Mouse (Mus musculus): Measurements from ENCODE around the gene Olfr1466. TPM values are rescaled to one million over a fixed set of nuclear protein-coding genes. Genes with fewer than 3 reads are reported as not detected.

Gene Olfr1466
- total RNA-seq (2014; rRNA removed), result not detected in 2 replicates
- not detected in 2 replicates for polyA plus RNA-seq (2012; rRNA removed)

DNA sequence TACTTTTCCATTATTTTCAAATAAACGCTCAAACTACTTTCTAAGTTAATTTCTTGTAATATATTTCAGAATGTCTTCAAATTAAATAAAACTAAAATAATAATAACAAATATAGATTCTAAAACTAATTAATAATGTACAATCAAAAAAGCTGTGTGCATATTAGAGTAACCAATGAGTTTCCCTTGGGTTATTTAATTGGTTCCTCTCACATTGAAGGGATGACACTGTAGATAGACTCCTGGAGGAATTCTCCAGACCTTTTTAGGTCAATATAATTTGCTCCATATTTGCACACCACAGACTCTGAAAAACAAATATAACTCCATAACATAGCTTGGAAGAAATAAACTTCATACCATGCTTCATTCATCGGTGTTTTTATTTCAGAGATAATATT, at the start of gene Olfr1466:
TSS of gene Olfr1466 (plus strand) at position 301 of the 400 bp plus-strand sequence.
- no peaks in the 10 kb centered on the region for H3K36me3 ChIP-seq (ENCODE audit: control insufficient read depth, insufficient read depth, low read length)
- H3K4me3 ChIP-seq (ENCODE audit: insufficient read depth, low read depth, low read length), result no peak within 1 kb of the TSS
- no peak for DNase-seq (ENCODE audit: extremely low read depth, low read depth, low spot score)
- WGBS, result 85% methylated on average over 2 of the region's 2 CpGs
- no peak for TF ChIP-seq POLR2A (IDR thresholded peaks at IDR 0.05; ENCODE audit: extremely low read depth, insufficient read depth, low read length)
- no peak for TF ChIP-seq CTCF (IDR thresholded peaks at IDR 0.05; ENCODE audit: low read depth, low read length)
- no peak within 1 kb of the TSS for H3K27ac ChIP-seq (replicated peaks; ENCODE audit: insufficient read depth, low read depth, low read length)
- H3K9ac ChIP-seq (ENCODE audit: low read depth, low read length), result no peak within 1 kb of the TSS
- H3K79me2 ChIP-seq (ENCODE audit: control insufficient read depth, insufficient read depth, low read length), result no peaks in the 10 kb centered on the region
- no peaks in the 10 kb centered on the region for H3K27me3 ChIP-seq (ENCODE audit: control insufficient read depth, insufficient read depth, low read length)
- H3K4me1 ChIP-seq (ENCODE audit: control insufficient read depth, insufficient read depth, low read length), result no peaks in the 10 kb centered on the region

DNA sequence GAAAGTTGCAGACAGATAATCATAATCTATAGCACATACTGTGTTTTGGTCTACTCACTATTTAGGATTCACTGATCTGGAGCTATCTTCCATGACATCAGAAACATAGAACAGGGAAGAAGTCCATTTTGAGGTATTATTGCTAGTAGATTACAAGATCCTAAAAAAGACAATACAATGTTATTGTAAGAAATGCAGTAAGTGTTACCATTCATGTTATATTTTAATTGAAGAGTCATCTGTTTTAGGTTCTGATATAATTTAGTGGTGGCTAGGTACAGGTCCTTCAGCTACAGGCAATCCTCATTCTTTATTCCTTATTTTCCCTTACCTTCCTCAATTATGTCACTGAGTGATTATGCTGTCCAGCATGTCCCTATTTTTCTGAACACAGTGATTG, 23.2 kb upstream of the Olfr1466 start, which contains the start of gene Olfr1465:
TSS of gene Olfr1465 (minus strand) at position 101 of the 400 bp plus-strand sequence.
- Histone ChIP-seq H3K27ac (replicated peaks; ENCODE audit: insufficient read depth, low read depth, low read length) (no peak within 1 kb of the TSS), H3K4me3 (ENCODE audit: insufficient read depth, low read depth, low read length) (no peak within 1 kb of the TSS), H3K27me3 (ENCODE audit: control insufficient read depth, insufficient read depth, low read length) (no peaks in the 10 kb centered on the region), H3K79me2 (ENCODE audit: control insufficient read depth, insufficient read depth, low read length) (no peaks in the 10 kb centered on the region), H3K9ac (ENCODE audit: low read depth, low read length) (no peak within 1 kb of the TSS), H3K36me3 (ENCODE audit: control insufficient read depth, insufficient read depth, low read length) (no peaks in the 10 kb centered on the region), H3K4me1 (ENCODE audit: control insufficient read depth, insufficient read depth, low read length) (no peaks in the 10 kb centered on the region)
- no peak for DNase-seq (ENCODE audit: extremely low read depth, low read depth, low spot score)
- no peak for TF ChIP-seq POLR2A (IDR thresholded peaks at IDR 0.05; ENCODE audit: extremely low read depth, insufficient read depth, low read length)
- no peak for TF ChIP-seq CTCF (IDR thresholded peaks at IDR 0.05; ENCODE audit: low read depth, low read length)

DNA sequence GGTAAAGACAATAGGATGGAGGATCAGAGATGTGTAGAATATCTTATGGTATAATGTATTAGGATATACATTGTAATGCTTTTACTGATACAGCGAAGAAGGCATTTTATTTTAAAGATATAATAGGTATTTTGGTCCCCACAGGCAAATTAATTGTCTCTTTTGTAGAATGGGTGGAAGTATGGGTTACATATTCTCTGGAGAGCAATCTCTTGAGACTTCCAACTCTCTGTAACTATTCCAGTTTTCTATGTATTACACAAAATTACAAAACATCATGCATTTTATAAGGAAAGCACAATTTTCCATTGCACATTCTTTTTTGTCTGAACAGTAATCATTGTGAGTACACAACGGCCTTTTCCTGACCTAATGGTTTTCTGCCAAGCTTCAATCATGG, 23.3 kb downstream of the Olfr1466 start, which contains the start of gene Olfr1467:
TSS of gene Olfr1467 (plus strand) at position 301 of the 400 bp plus-strand sequence.
- Histone ChIP-seq H3K79me2 (ENCODE audit: control insufficient read depth, insufficient read depth, low read length) (no peaks in the 10 kb centered on the region), H3K27me3 (ENCODE audit: control insufficient read depth, insufficient read depth, low read length) (no peaks in the 10 kb centered on the region), H3K9ac (ENCODE audit: low read depth, low read length) (no peak within 1 kb of the TSS), H3K27ac (replicated peaks; ENCODE audit: insufficient read depth, low read depth, low read length) (no peak within 1 kb of the TSS), H3K36me3 (ENCODE audit: control insufficient read depth, insufficient read depth, low read length) (no peaks in the 10 kb centered on the region), H3K4me1 (ENCODE audit: control insufficient read depth, insufficient read depth, low read length) (no peaks in the 10 kb centered on the region), H3K4me3 (ENCODE audit: insufficient read depth, low read depth, low read length) (no peak within 1 kb of the TSS)
- DNase-seq (ENCODE audit: extremely low read depth, low read depth, low spot score), result no peak
- no peak for TF ChIP-seq CTCF (IDR thresholded peaks at IDR 0.05; ENCODE audit: low read depth, low read length)
- TF ChIP-seq POLR2A (IDR thresholded peaks at IDR 0.05; ENCODE audit: extremely low read depth, insufficient read depth, low read length), result no peak
- WGBS, result 62% methylated on average over 2 of the region's 2 CpGs

Other genes with a start within 250 kb of the Olfr1466 start
- gene Olfr1457, start 241.0 kb upstream of the Olfr1466 start, total RNA-seq (2014; rRNA removed), result not detected in 2 replicates
- gene Olfr1457, start 241.0 kb upstream of the Olfr1466 start, polyA plus RNA-seq (2012; rRNA removed), result not detected in 2 replicates
- not detected in 2 replicates for gene Olfr1458, start 232.1 kb upstream of the Olfr1466 start, total RNA-seq (2014; rRNA removed)
- gene Olfr1458, start 232.1 kb upstream of the Olfr1466 start, polyA plus RNA-seq (2012; rRNA removed), result not detected in 2 replicates
- not detected in 2 replicates for gene Olfr1459, start 189.3 kb upstream of the Olfr1466 start, total RNA-seq (2014; rRNA removed)
- gene Olfr1459, start 189.3 kb upstream of the Olfr1466 start, polyA plus RNA-seq (2012; rRNA removed), result not detected in 2 replicates
- gene Olfr1461, start 175.9 kb upstream of the Olfr1466 start, total RNA-seq (2014; rRNA removed), result not detected in 2 replicates
- gene Olfr1461, start 175.9 kb upstream of the Olfr1466 start, polyA plus RNA-seq (2012; rRNA removed), result not detected in 2 replicates
- gene Olfr1462, start 153.1 kb upstream of the Olfr1466 start, total RNA-seq (2014; rRNA removed), result not detected in 2 replicates
- gene Olfr1462, start 153.1 kb upstream of the Olfr1466 start, polyA plus RNA-seq (2012; rRNA removed), result not detected in 2 replicates
- not detected in 2 replicates for gene Olfr1463, start 107.5 kb upstream of the Olfr1466 start, total RNA-seq (2014; rRNA removed)
- not detected in 2 replicates for gene Olfr1463, start 107.5 kb upstream of the Olfr1466 start, polyA plus RNA-seq (2012; rRNA removed)
- gene Olfr1465, start 23.3 kb upstream of the Olfr1466 start, total RNA-seq (2014; rRNA removed), result not detected in 2 replicates
- not detected in 2 replicates for gene Olfr1465, start 23.3 kb upstream of the Olfr1466 start, polyA plus RNA-seq (2012; rRNA removed)
- gene Olfr1467, start 23.4 kb downstream of the Olfr1466 start, total RNA-seq (2014; rRNA removed), result not detected in 2 replicates
- not detected in 2 replicates for gene Olfr1467, start 23.4 kb downstream of the Olfr1466 start, polyA plus RNA-seq (2012; rRNA removed)
- not detected in 2 replicates for gene Olfr1469, start 69.0 kb downstream of the Olfr1466 start, total RNA-seq (2014; rRNA removed)
- not detected in 2 replicates for gene Olfr1469, start 69.0 kb downstream of the Olfr1466 start, polyA plus RNA-seq (2012; rRNA removed)
- gene Olfr1471, start 104.5 kb downstream of the Olfr1466 start, total RNA-seq (2014; rRNA removed), result not detected in 2 replicates
- gene Olfr1471, start 104.5 kb downstream of the Olfr1466 start, polyA plus RNA-seq (2012; rRNA removed), result not detected in 2 replicates
- not detected in 2 replicates for gene Olfr1472, start 117.2 kb downstream of the Olfr1466 start, total RNA-seq (2014; rRNA removed)
- gene Olfr1472, start 117.2 kb downstream of the Olfr1466 start, polyA plus RNA-seq (2012; rRNA removed), result not detected in 2 replicates
- not detected in 2 replicates for gene Olfr1474, start 130.7 kb downstream of the Olfr1466 start, total RNA-seq (2014; rRNA removed)
- not detected in 2 replicates for gene Olfr1474, start 130.7 kb downstream of the Olfr1466 start, polyA plus RNA-seq (2012; rRNA removed)
- gene Olfr1475, start 141.3 kb downstream of the Olfr1466 start, total RNA-seq (2014; rRNA removed), result not detected in 2 replicates
- not detected in 2 replicates for gene Olfr1475, start 141.3 kb downstream of the Olfr1466 start, polyA plus RNA-seq (2012; rRNA removed)
- gene Olfr1477, start 161.7 kb downstream of the Olfr1466 start, total RNA-seq (2014; rRNA removed), result not detected in 2 replicates
- gene Olfr1477, start 161.7 kb downstream of the Olfr1466 start, polyA plus RNA-seq (2012; rRNA removed), result not detected in 2 replicates
- not detected in 2 replicates for gene Olfr1480, start 189.1 kb downstream of the Olfr1466 start, total RNA-seq (2014; rRNA removed)
- gene Olfr1480, start 189.1 kb downstream of the Olfr1466 start, polyA plus RNA-seq (2012; rRNA removed), result not detected in 2 replicates
- gene Olfr1484, start 244.6 kb downstream of the Olfr1466 start, total RNA-seq (2014; rRNA removed), result not detected in 2 replicates
- not detected in 2 replicates for gene Olfr1484, start 244.6 kb downstream of the Olfr1466 start, polyA plus RNA-seq (2012; rRNA removed)

Data from liver, adult 2 months (tissue).